Mouse (Mus musculus) heart, postnatal 0 days (tissue): ENCODE results near the gene Smyd3. TPM values are rescaled to one million over a fixed set of nuclear protein-coding genes. Genes with fewer than 3 reads are reported as not detected.

Experiments
- ATAC-seq: fragments of 200-750 bp; cut with Nextera tagmentation; 2 replicates; pipeline ENCODE4 v1.8.0; 2017; ENCODE audit warnings: low read depth, moderate number of reproducible peaks, moderate library complexity; ENCODE audit not compliant: insufficient read depth
- DNase-seq: peaks from one replicate; pipeline ENCODE4 v3.0.0-alpha.2; 2016; ENCODE audit warnings: low spot score
- H3K27ac ChIP-seq: fragments of 300-500 bp; sonication (generic); 2 replicates; pipeline ENCODE4 v1.5.1; 2014; ENCODE audit warnings: low read depth, mild to moderate bottlenecking
- H3K27me3 ChIP-seq: fragments of 300-500 bp; sonication (generic); 2 replicates; pipeline ENCODE4 v1.6.1; 2014; ENCODE audit warnings: low read length, mixed read lengths; ENCODE audit not compliant: control insufficient read depth, insufficient read depth
- H3K36me3 ChIP-seq: fragments of 300-500 bp; sonication (generic); replicated peaks from 2 replicates; pipeline ENCODE4 v1.6.1; 2014; ENCODE audit warnings: low read length, mixed read lengths; ENCODE audit not compliant: control insufficient read depth, insufficient read depth
- H3K4me1 ChIP-seq: fragments of 300-500 bp; sonication (generic); 2 replicates; pipeline ENCODE4 v1.6.1; 2014; ENCODE audit warnings: antibody characterized with exemption; ENCODE audit not compliant: control insufficient read depth, insufficient read depth
- H3K4me2 ChIP-seq: fragments of 300-500 bp; sonication (generic); 2 replicates; pipeline ENCODE4 v1.6.1; 2014; ENCODE audit warnings: low read depth, mild to moderate bottlenecking, low read length, moderate library complexity
- H3K4me3 ChIP-seq: fragments of 300-500 bp; sonication (generic); 2 replicates; pipeline ENCODE4 v1.5.1; 2014; ENCODE audit warnings: low read depth, low read length
- H3K9ac ChIP-seq: fragments of 300-500 bp; sonication (generic); replicated peaks from 2 replicates; pipeline ENCODE4 v1.6.1; 2014; ENCODE audit warnings: low read depth, low read length, mixed read lengths
- H3K9me3 ChIP-seq: fragments of 300-500 bp; sonication (generic); replicated peaks from 2 replicates; pipeline ENCODE4 v1.6.1; 2016; ENCODE audit warnings: low read length; ENCODE audit not compliant: control insufficient read depth
- CTCF ChIP-seq: IDR thresholded peaks from 2 replicates; pipeline ENCODE4 v1.5.1; 2016; ENCODE audit warnings: antibody characterized with exemption, control low read depth, low read depth
- EP300 ChIP-seq: IDR thresholded peaks from 2 replicates; pipeline ENCODE4 v1.6.1; 2016; ENCODE audit warnings: antibody characterized with exemption, low read depth
- WGBS: fragments of 180-500 bp; shearing (Covaris S2); extraction: QIAGEN DNeasy Blood & Tissue Kit; methylation state at CpG from one replicate; pipeline ENCODE4 v1.1.7; 2014; 5-methylcytosine and 5-hydroxymethylcytosine counted together
- polyA plus RNA-seq: library from polyadenylated mRNA; unstranded; fragments of >200 nt; fragmentation: Nextera tagmentation; extraction: Ambion mirVana; gene quantifications from 2 replicates; pipeline ENCODE4 v1.2.1, GENCODE M21; 2015
- total RNA-seq: library from RNA; depleted of rRNA; stranded (reverse); fragments of >200 nt; gene quantifications from 2 replicates; pipeline ENCODE4 v1.2.3, GENCODE M21; 2014; ENCODE audit warnings: low replicate concordance

Smyd3 gene
- total and polyA plus RNA-seq, 2 experiments from 2014 or later: 7.0 to 11.6 TPM

GRCm38 (mm10) chr1:179041905-179042337 is 475.9 kb downstream of the Smyd3 start:
- TF ChIP-seq EP300 (0 out of 2 replicates have a peak, but pooled peaks have one; percentile 22), CTCF (no peak)
- Histone ChIP-seq H3K9me3 (no peaks in the 10 kb centered on the region), H3K36me3 (no peaks in the 10 kb centered on the region), H3K27me3 (no peaks in the 10 kb centered on the region), H3K4me2 (peak overlapping the region; percentile 19; the same call in 1 of the 2 replicates), H3K27ac (peak overlapping the region; percentile 32), H3K4me3 (no peak overlapping the region), H3K9ac (no peak overlapping the region), H3K4me1 (peaks cover 16% of the 10 kb centered on the region)
- DNase-seq (peak; percentile 71), ATAC-seq (peak; percentile 80)
- 16% methylated on average over 8 of the region's 8 CpGs for WGBS

GRCm38 (mm10) chr1:179041231-179041904 is 476.5 kb downstream of the Smyd3 start:
- H3K4me3 ChIP-seq: no peak overlapping the region
- peak overlapping the region; percentile 19; the same call in 1 of the 2 replicates for H3K4me2 ChIP-seq
- TF ChIP-seq CTCF (no peak), EP300 (no peak)
- DNase-seq (no peak), ATAC-seq (peak; percentile 38)
- H3K27me3 ChIP-seq: no peaks in the 10 kb centered on the region
- H3K9me3 ChIP-seq: no peaks in the 10 kb centered on the region
- H3K27ac ChIP-seq: peak overlapping the region; percentile 32
- peaks cover 16% of the 10 kb centered on the region for H3K4me1 ChIP-seq
- H3K9ac ChIP-seq: no peak overlapping the region
- 59% methylated on average over 14 of the region's 14 CpGs for WGBS
- no peaks in the 10 kb centered on the region for H3K36me3 ChIP-seq

- no peak overlapping the region for H3K9ac ChIP-seq
- 94% methylated on average over 4 of the region's 4 CpGs for WGBS
- H3K27me3 ChIP-seq: no peaks in the 10 kb centered on the region
- H3K4me3 ChIP-seq: no peak overlapping the region
- no peak for DNase-seq
- no peaks in the 10 kb centered on the region for H3K9me3 ChIP-seq
- no peak for TF ChIP-seq CTCF
- no peak for TF ChIP-seq EP300
- ATAC-seq: no peak
- peaks cover 16% of the 10 kb centered on the region for H3K4me1 ChIP-seq
- no peak overlapping the region for H3K4me2 ChIP-seq
- no peaks in the 10 kb centered on the region for H3K36me3 ChIP-seq
- H3K27ac ChIP-seq: no peak overlapping the region
Measured at GRCm38 (mm10) chr1:179038801-179039200, 479.0 kb downstream of the Smyd3 start.

GRCm38 (mm10) chr1:179032947-179033346 is 484.9 kb downstream of the Smyd3 start:
- Histone ChIP-seq H3K9me3 (no peaks in the 10 kb centered on the region), H3K4me3 (no peak overlapping the region), H3K27ac (no peak overlapping the region), H3K36me3 (no peaks in the 10 kb centered on the region), H3K4me1 (no peaks in the 10 kb centered on the region), H3K9ac (no peak overlapping the region), H3K27me3 (no peaks in the 10 kb centered on the region), H3K4me2 (no peak overlapping the region)
- 96% methylated on average over 2 of the region's 2 CpGs for WGBS
- TF ChIP-seq CTCF: no peak
- no peak for TF ChIP-seq EP300
- DNase-seq (no peak), ATAC-seq (no peak)

GRCm38 (mm10) chr1:179031581-179031980 is 486.3 kb downstream of the Smyd3 start:
- Histone ChIP-seq H3K4me1 (no peaks in the 10 kb centered on the region), H3K36me3 (no peaks in the 10 kb centered on the region), H3K27me3 (no peaks in the 10 kb centered on the region), H3K27ac (no peak overlapping the region), H3K9ac (no peak overlapping the region), H3K9me3 (no peaks in the 10 kb centered on the region), H3K4me3 (no peak overlapping the region), H3K4me2 (no peak overlapping the region)
- TF ChIP-seq EP300 (no peak), CTCF (no peak)
- DNase-seq (no peak), ATAC-seq (no peak)
- WGBS: 93% methylated on average over 5 of the region's 5 CpGs

GRCm38 (mm10) chr1:179026614-179027013 is 491.2 kb downstream of the Smyd3 start:
- H3K4me1 ChIP-seq: peaks cover 13% of the 10 kb centered on the region; the same call in 1 of the 2 replicates
- H3K4me3 ChIP-seq: no peak overlapping the region
- no peaks in the 10 kb centered on the region for H3K9me3 ChIP-seq
- ATAC-seq: no peak
- DNase-seq: no peak
- TF ChIP-seq EP300 (no peak), CTCF (no peak)
- no peak overlapping the region for H3K4me2 ChIP-seq
- no peak overlapping the region for H3K27ac ChIP-seq
- WGBS: 81% methylated on average over 4 of the region's 4 CpGs
- no peaks in the 10 kb centered on the region for H3K27me3 ChIP-seq
- H3K9ac ChIP-seq: no peak overlapping the region
- H3K36me3 ChIP-seq: no peaks in the 10 kb centered on the region
